Mouse (Mus musculus) NIH3T3 (cell line): ENCODE measurements around the gene Fam126b.
"Not testable (repeated sequence)": the region's sequence is repeated elsewhere in the genome, so short reads cannot be mapped to it uniquely, and the experiment has no call there.

ENCODE experiments used
- DNase-seq: peaks from one replicate; pipeline ENCODE4 v3.0.0-alpha.2; 2012; ENCODE audit warnings: low read depth

The Fam126b gene

DNA sequence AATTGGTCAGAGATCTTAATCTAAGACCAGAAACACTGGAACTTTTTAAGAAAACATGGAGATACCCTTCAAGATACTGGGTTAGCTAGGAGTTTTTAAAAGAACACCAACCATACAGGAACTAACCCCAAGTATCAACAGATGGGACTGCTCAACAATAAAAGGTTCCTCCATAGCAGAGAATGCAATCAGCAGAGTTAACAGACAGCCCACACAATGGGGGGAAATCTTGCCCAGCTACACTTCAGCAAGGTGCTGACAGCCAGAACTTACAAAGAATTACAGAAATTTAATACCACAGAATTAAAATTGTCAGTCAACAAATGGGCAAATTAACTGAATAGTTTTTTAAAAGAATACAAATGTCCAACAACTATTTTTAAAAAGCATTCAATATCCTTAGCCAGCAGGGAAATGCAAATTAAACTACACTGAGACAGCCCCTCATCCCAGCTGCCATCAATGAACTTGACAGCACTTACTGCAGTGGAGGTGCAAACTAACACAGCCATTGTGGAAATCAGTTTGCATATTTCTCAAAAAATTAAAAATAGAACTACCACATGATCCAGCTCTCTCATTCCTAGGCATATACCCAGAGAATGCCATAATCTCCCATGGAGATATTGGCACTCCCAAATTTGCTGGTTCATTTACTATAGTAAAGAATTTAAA, 17.5 kb downstream of the Fam126b start:
- no peak for DNase-seq

GRCm38 (mm10) chr1:58566621-58567020, 19.5 kb downstream of the Fam126b start:
- DNase-seq, result peak; percentile 17

DNA sequence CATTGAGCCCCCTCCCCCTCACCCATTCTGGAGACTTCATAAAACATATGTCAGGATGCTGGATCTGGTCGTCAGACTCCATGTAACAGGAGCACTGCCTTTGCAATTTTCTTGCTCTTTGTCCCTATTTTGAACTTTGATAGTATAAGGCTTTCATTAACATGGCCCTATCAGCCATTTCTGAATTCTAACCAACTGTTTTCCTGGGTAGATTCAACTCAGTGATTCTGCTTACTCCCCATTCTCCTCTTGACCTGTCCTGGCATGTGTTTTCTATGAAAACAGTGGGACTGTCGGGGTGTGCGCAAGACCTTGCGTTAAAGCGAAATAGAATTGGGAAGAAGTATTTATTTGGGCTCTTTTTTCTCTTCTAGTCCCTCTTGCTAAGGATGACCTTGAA, 21.1 kb downstream of the Fam126b start:
- no peak for DNase-seq

GRCm38 (mm10) chr1:58562455-58562854, 23.7 kb downstream of the Fam126b start:
- DNase-seq, result peak; percentile 63

DNA sequence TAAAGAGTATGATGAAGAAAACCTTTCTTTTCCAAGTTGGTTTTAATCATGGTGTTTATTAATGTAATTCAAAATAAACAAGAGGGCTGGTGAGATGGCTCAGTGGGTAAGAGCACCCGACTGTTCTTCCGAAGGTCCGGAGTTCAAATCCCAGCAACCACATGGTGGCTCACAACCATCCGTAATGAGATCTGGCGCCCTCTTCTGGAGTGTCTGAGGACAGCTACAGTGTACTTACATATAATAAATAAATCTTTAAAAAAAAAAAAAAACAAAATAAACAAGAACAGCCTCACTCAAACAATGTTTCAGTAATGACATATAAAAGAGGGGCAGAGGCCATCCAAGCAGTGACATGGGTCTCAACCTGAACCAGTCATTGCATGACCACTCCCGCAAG, 25.8 kb downstream of the Fam126b start:
- not testable (repeated sequence) for DNase-seq

DNA sequence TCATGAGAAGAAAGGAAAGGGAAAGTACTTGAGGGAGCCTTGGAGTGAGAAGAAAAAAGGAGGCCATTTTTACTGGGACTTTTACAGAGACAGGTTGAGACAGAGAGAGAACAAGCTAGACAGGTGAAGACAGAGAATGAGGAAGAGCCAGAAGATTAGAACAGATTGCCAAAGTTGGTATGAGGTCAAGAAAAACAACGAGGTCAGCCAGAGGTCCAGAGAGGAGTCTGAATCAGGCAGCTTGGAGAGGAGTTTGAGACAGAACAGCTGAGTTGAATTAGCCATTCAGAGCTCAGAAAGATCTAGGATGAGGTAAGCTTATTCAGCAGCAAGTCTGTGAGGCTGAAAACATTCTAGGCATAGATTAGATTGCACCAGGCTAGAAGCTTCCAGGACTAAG, 44.7 kb downstream of the Fam126b start:
- DNase-seq, result peak; percentile 31

- DNase-seq, result peak; percentile 7
Measured at GRCm38 (mm10) chr1:58507249-58507648, 78.9 kb downstream of the Fam126b start.

GRCm38 (mm10) chr1:58504577-58505254, 81.4 kb downstream of the Fam126b start, which contains the start of gene Orc2:
TSS of gene Orc2 (minus strand) at chr1:58505109.
- peak; percentile 97 for DNase-seq

DNA sequence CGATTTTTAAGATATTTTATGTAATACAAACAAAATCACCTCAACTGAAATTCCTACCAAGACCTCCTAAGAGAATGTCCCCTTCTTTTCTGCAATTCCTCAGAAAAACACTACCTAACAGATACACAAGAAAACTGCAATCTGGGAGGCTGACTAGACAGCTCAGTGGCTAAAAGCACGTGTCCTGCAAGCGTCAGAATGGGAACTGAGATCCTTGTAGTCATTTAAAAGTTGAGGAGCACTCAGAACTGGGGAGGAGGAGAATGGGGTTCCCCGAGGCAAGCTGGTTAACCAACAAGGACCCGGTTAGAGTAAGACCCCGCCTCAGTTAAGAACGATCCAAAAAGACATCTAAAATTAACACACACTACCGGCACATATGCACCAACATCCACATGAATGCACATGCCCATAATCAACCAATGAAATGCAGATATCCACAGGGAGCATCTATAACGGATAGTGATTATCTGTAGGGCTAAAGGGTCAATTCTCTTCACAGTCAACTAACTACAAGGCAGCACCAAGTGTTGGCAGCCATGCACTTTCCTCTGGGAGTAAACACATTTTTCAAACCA, 82.2 kb downstream of the Fam126b start:
- DNase-seq, result no peak

- DNase-seq, result no peak
Measured at GRCm38 (mm10) chr1:58503134-58503533, 83.0 kb downstream of the Fam126b start.

DNA sequence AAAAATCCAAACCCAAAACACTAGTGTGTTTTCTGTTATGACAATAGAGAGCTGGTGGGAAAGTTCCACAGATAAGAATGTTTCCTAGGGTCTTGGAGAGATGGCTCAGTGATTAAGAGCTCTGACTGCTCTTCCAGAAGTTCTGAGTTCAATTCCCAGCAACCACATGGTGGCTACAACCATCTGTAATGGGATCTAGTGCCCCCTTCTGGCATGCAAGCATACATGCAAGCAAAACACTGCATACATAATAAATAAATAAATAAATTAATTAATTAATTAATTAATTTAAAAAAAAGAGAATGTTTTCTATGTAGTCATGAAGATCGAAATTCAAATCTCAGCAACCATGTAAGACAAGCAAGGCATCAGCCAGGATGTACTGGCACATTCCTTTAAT, 87.4 kb downstream of the Fam126b start:
- DNase-seq, result no peak

GRCm38 (mm10) chr1:58497678-58498077, 88.4 kb downstream of the Fam126b start:
- DNase-seq, result no peak

DNA sequence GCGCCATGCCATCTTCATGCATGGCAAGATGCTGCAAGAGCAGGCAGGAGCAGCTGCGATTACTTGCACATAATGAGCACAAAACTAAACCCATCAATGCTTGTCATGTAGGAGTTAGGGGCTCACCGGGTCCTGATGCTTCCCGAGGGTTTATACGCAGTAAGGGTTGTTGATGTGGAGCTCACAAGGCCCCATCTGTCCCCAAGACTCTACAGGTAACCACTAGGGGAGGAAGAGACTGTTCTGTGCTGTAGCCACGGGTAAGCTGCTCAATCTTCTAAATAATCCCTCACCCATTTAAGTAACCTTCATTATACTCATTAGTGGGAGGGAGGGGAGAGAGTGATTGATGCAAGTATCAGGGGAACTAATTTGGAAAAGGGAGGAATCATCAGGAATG, 90.5 kb downstream of the Fam126b start:
- DNase-seq, result no peak

- no peak for DNase-seq
Measured at GRCm38 (mm10) chr1:58482647-58483046, 103.5 kb downstream of the Fam126b start.

- no peak for DNase-seq
Measured at GRCm38 (mm10) chr1:58475662-58476061, 110.5 kb downstream of the Fam126b start.
